Mouse (Mus musculus) G1E-ER4 (cell line): ENCODE data around the gene Ferd3l. TPM values are rescaled to one million over a fixed set of nuclear protein-coding genes. Genes with fewer than 3 reads are reported as not detected.

Experiments
- GATA1 ChIP-seq: IDR thresholded peaks from one replicate; pipeline ENCODE4 v1.8.0; 2012; ENCODE audit warnings: low read length, inconsistent platforms
- polyA plus RNA-seq: library from polyadenylated mRNA; stranded (reverse); fragments of >175 nt; gene quantifications from 2 replicates; pipeline ENCODE4 v1.2.3, GENCODE M21; 2012

The Ferd3l gene
- not detected in 2 replicates for polyA plus RNA-seq

DNA sequence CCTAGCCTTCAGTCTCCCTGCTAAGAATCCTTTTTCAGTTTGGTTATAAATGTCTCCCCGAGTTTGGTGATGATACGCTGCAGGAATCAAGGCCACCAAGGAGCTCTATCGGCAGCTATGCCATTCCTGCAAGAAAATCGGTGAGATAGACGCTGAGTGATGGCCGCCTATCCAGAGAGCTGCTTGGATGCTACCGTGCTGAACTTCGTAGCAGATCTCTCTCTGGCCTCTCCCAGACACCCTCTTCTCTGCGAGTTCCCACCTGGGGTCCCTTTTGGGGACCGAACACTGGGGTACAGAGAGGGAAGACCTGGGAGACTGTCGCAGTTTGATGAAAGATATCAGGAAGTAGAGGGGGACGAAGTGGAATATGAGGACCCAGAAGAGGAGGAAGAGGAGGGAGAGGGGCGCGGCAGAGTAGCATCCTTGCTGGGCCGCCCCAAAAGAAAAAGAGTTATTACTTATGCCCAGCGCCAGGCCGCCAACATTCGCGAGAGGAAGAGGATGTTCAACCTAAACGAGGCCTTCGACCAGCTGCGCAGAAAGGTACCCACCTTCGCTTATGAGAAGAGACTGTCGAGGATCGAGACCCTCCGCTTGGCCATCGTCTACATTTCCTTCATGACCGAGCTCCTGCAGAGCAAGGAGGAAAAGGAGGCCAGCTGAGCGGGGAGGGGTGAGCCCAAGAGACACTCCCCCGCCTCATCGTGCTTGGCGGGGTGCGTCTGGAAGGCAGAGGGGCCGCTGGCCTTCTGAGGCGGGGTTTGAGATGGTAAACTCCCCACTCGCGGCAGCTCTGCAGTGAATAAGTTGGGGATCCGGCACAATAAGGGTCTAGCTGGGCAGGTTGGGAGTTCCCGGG lies at the start of gene Ferd3l:
TSS of gene Ferd3l (plus strand) at position 95 of the 862 bp plus-strand sequence.
- TF ChIP-seq GATA1, result no peak

DNA sequence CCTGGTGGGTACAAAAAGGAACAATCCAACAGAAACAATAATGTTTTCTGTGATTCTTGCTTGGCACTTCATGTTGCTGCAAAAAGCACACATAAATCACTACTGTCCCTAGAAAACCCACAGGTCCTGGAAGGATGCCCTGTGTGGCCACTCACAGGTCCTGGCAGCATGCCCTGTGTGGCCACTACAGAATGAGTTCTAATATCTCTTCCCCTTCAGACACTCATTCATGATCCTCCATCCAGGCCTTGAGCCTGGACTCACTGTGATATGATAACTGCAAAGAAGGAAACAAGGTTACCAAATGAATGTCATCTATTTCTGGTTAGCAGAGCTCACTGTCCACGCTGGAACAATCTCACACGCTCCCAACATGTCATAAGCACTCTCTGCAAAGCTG lies 34.3 kb upstream of the Ferd3l start:
- TF ChIP-seq GATA1, result no peak

DNA sequence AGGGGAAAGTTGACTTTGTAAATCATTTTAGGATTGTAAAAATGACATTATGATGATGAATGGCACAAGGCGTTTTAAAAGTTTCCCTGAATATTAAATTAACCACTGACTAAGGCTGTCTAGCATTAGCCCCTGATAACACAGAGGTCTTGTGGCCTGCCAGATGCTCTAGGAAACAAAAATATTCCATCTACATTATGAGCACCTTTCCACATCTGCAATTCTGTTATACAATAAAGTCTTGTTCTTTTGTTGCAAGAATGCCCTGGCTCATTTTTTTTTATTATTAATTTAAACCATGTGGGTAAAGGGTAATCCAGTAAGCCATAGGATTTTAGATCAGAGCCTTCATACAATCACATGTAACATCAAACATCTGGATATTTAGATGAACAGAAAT lies 33.6 kb upstream of the Ferd3l start:
- no peak for TF ChIP-seq GATA1

DNA sequence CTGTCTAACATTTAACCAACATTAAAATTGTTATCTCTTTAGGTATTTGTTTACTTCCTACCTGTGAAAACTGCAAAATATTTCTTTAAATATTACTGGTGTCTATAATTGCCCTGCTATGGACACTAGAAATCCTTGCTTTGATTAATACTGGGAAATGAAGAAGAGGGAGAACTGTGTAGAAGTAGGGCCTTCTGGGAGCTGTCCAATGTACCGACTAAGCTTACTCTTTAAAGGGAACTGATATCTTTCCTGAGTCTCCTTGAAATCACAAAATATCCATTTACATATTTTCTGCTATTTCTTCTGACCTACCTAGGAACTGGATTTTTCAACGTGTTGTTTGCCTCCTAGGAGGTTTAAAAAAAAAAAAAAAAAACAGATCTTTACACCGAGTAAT lies 1.5 kb upstream of the Ferd3l start:
- TF ChIP-seq GATA1, result no peak

DNA sequence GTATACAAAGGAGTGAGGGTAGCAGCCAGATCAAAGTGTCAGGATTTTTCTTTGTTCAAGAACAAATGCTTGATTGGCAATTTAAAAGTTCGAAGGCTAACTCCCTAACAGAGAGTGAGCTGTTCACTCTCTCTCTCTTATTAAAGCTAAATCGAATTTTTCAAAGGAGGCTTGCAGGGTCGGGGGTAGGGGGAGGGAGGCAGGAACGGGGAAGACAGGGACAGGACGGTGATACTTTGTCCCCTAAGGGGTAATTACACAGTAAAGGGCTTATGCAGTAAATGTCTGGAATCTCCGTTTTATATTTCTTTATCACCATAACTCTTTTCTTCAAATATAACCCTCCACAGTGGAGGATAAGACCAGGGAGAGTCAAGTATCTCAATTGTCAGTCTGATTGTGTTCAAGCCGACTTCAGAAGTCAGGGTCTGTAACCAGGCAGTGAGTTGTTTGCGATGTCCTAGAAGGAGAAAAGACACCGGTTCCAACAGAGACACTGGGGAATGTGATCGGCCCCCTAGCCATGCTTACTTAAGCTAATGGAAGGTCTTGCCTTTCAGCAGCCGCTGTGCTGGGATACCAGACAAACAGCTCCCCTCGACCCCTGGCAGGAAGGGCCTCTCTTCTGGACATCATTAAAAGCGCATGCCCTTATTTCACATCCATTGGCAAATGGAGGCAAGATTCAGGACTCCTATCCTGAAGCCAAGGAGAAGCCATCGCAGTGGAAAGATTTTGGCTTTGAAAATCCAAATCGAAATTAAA lies 709 bp upstream of the Ferd3l start:
- TF ChIP-seq GATA1, result no peak

DNA sequence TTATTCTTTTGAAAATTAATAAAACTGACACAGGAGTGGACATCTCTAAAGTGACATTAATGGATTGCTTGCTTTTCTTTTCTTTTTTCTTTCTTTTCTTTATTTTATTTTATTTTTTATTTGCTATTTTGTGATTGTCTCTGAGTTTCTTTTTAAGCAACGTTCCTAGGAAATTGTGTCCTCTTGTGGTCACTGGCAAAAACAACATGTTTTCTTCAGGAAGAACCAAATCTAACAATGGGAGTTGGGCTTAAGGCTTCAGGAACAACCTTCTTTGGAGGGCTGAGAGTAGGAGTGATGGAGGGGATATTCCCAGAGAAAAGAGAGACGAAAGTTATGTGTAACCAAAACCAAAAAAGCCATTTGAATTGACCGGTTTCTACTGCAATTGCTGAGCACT lies 24.6 kb downstream of the Ferd3l start:
- no peak for TF ChIP-seq GATA1

DNA sequence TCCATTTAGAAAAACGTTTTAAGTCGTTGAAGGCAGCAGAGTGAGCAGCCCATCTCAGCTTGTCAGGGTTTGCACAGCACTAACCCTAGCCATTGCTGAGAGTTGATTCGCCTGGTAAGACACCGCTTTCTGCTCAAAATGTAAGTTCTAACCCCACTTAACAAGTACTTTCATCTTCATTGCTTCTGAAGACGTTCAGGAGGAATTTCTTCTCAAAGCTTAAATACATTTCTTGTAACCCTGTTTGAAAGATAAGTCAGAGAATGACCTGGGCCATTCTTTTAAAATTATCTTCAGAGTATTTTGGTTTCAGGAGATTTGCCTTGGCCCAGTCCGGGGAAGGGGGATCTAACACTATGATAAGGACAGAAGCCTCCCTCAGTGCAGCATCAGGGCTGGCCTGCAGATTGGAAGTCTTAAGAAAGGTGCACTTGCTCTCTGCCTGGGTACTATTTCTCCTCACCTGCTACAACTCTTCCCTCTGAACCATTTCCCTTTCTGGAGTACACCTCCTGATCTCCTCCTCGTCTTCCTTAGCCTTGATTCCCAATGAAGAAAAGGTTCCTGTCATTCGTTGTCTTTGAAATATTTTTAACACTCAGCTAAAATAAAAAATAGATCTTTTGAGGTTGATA lies 26.8 kb downstream of the Ferd3l start:
- no peak for TF ChIP-seq GATA1

DNA sequence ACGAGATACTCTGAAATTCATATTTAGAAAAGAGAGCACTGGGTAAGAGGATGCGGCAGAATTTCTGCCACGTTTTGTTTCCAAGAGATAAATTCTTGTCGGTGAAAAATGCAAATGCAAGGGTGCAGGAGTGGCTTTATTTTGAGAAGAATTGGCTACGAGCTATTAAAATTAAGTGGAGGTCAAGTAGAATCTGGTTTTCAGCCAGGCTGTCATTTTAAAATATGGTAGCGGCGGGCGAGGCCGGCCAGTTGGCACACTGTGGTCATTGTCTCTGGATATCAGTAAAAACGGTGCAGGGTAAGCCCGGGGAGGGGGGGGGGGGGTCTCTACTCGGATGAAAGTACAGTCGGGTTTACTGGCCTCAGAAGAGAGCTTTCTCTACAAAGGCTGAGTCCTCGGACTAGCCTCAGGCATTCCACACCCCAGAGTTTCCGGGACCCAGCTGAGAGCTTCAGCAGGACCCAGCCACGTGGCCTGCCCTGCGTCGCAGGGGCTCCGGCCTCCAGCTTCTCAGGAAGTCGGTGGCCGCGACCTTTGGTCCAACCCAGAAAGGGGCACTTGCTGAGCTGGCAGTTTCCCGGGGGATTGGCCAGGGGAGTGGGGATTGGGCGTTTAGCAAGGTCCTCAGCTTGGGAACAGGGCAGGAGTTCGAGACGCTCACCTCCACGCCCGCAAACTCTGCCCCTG lies 27.5 kb downstream of the Ferd3l start:
- no peak for TF ChIP-seq GATA1

DNA sequence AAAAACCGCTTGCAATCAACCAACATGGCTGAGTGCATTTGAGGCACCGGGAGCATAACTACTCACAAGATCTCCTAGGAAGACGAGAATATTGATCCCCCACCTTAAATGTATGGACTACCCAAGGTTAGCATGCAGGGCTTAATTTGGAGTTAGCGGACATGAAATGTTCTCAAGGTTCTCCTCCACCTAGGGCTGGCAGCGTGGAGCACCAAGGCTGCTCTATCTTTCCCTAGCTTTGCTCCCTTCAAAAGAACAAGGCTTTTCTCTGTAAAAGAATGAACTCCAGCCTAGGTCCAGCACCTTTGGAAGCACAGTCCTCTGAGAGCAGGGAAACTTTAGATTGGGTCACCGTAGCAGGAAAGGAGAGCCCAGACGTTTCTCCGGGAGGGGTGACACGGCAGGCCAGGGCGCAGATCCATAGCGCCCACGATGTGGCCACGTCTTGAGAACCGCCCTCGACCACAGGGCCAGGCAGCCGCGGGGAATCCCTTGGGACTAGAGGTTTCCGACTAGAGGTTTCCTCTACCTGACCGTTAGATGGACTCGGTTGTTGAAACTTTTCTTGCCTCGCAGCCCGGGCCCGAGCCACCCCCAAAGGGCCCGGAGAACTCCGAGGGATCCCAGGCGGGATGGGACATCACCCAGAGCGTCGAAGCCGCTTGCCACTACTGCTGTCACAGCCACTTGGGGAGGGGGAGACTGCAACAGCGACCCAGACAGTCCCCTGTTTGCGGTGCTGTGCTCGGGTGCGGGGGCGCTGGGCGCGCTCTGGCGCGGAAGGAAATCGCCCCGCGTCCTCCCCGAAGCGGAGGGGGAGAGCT lies 28.6 kb downstream of the Ferd3l start:
- TF ChIP-seq GATA1, result no peak

DNA sequence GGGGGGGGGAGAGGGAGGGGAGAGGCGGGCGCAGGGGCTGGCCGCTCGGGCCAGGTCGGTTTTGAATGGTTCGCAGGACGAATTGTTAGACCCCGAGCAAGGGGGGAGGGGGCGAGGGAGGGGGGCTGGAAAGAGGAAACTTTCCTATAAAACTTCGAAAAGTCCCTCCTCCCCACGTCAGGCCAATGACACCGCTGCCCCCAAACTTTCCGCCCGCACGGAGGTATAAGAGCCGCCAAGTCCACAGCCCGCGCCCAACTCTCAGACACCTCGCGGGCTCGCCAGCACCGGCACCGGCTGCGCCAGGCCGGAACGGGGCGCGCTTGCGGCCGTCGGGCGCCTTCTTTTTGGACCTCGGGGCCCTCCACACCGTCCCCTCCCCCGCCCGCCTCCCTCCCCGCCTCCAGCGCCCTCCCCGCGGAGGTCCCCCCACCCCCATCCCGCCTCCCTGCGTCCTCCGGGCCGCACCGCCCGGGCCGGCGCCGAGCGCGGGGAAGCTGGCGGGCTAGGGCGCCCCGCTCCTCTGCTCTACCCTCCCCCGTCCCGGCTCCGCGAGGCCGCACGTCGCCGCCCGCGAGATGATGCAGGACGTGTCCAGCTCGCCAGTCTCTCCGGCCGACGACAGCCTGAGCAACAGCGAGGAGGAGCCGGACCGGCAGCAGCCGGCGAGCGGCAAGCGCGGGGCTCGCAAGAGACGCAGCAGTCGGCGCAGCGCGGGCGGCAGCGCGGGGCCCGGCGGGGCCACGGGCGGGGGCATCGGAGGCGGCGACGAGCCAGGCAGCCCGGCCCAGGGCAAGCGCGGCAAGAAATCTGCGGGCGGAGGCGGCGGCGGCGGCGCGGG lies 29.4 kb downstream of the Ferd3l start, which contains the start of gene Twist1:
TSS of gene Twist1 (plus strand) at position 272 of the 841 bp plus-strand sequence.
- no peak for TF ChIP-seq GATA1

DNA sequence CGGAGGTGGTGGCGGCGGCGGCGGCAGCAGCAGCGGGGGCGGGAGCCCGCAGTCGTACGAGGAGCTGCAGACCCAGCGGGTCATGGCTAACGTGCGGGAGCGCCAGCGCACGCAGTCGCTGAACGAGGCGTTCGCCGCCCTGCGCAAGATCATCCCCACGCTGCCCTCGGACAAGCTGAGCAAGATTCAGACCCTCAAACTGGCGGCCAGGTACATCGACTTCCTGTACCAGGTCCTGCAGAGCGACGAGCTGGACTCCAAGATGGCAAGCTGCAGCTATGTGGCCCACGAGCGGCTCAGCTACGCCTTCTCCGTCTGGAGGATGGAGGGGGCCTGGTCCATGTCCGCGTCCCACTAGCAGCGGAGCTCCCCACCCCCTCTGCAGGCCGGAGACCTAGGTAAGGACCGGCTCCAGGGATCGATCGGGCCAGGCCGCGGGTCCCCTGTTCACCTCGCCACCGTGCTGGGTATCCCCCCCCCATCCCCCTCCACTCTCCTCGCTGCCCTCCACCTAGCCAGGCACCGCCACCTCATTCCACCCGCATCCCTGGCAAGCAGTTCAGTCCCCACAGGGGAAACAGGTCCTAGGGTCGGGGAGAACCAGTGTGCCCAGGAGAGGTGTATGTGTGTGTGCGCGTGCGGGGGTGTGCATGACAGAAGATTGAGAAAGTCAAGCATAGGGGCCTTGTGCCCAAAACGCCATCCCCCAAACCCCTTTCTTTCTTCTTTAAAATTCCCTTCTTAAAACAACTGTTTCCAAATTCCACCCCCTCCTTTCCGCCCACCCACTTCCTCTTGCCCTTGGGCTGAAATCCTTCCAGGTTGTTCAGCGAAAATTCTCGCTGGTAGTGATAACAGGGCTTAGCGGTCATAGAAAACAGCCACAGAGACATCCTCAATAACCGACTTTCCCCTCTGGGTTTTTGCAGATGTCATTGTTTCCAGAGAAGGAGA lies 30.3 kb downstream of the Ferd3l start:
- no peak for TF ChIP-seq GATA1

DNA sequence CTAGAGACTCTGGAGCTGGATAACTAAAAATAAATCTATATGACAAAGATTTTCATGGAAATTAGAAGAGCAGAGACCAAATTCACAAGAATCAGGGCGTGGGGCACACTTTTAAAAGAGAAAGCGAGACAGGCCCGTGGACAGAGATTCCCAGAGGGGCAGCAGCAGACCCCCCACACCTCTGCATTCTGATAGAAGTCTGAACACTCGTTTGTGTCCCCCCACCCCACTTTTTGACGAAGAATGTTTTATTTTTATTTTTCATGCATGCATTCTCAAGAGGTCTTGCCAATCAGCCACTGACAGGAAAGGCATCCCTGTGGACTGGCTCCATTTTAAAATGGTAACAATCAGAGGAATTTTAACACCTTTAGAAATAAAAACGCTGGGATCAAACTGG lies 31.0 kb downstream of the Ferd3l start:
- TF ChIP-seq GATA1, result no peak

DNA sequence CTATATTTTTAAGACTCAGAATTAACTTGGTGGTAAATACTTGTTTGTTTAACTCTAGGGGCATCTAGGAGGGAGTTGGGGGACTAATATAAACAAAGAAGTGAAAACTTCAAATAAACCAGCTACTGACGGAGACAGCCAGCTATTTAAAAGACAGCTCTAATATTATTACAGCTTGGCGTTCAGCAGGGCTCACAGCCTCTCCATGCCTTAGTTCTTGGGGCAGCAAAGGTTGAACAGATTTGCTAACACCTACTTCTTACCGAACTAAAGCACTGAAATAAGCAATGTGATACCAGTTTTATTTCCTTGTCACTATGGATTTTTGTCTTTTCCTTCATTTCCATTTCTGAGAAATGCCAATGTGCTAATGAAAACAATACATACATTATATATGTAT lies 31.6 kb downstream of the Ferd3l start:
- no peak for TF ChIP-seq GATA1
